Mouse (Mus musculus): Measurements from ENCODE around the gene Gm3127.
"Not testable (repeated sequence)": the region's sequence is repeated elsewhere in the genome, so short reads cannot be mapped to it uniquely, and the experiment has no call there.

Gm3127 gene

GRCm38 (mm10) chr14:4164730-4165129 lies at the start of gene Gm3127:
TSS of gene Gm3127 (plus strand) at chr14:4165030.
- not testable (repeated sequence) for DNase-seq (ENCODE audit: low spot score)

GRCm38 (mm10) chr14:4141646-4142045 lies 23.2 kb upstream of the Gm3127 start:
- DNase-seq (ENCODE audit: low spot score): not testable (repeated sequence)

GRCm38 (mm10) chr14:4182030-4182429 lies 17.2 kb downstream of the Gm3127 start:
- DNase-seq (ENCODE audit: low spot score): not testable (repeated sequence)

GRCm38 (mm10) chr14:4182491-4183210 lies 17.8 kb downstream of the Gm3127 start, which contains the start of gene Gm2974:
TSS of gene Gm2974 (plus strand) at chr14:4182576.
- DNase-seq (ENCODE audit: low spot score): not testable (repeated sequence)

- DNase-seq (ENCODE audit: low spot score): not testable (repeated sequence)
These were observed 18.5 kb downstream of the Gm3127 start for GRCm38 (mm10) chr14:4183375-4183774.

Measured in MN1 (cell line).